Mouse (Mus musculus): ENCODE measurements around the gene Rab37.

Gene Rab37

GRCm38 (mm10) chr11:115131768-115132381, 40.6 kb downstream of the Rab37 start:
- DNase-seq (ENCODE audit: low spot score in 2 of 2) = no peak

- DNase-seq (ENCODE audit: low spot score in 2 of 2) = no peak
Measured at GRCm38 (mm10) chr11:115133800-115134199, 42.6 kb downstream of the Rab37 start, which contains the start of gene Cd300lf. Gene Cd300lf (minus strand): TSS chr11:115133992.

- no peak for DNase-seq (ENCODE audit: low spot score in 2 of 2)
Measured at GRCm38 (mm10) chr11:115138597-115139262, 47.5 kb downstream of the Rab37 start.

- DNase-seq (ENCODE audit: low spot score in 2 of 2) = no peak
Measured at GRCm38 (mm10) chr11:115141970-115142369, 50.7 kb downstream of the Rab37 start.

- no peak for DNase-seq (ENCODE audit: low spot score in 2 of 2)
Measured at GRCm38 (mm10) chr11:115147813-115148212, 56.6 kb downstream of the Rab37 start.

- DNase-seq (ENCODE audit: low spot score in 2 of 2) = no peak
Measured at GRCm38 (mm10) chr11:115150741-115151254, 59.6 kb downstream of the Rab37 start.

- no peak for DNase-seq (ENCODE audit: low spot score in 2 of 2)
Measured at GRCm38 (mm10) chr11:115151755-115152429, 60.7 kb downstream of the Rab37 start.

- DNase-seq (ENCODE audit: low spot score in 2 of 2) = no peak
Measured at GRCm38 (mm10) chr11:115153088-115153487, 61.9 kb downstream of the Rab37 start.

GRCm38 (mm10) chr11:115153699-115154292, 62.6 kb downstream of the Rab37 start:
- DNase-seq (ENCODE audit: low spot score in 2 of 2) = peak in 1 of 2 experiments; percentile 55

GRCm38 (mm10) chr11:115155053-115155634, 63.9 kb downstream of the Rab37 start:
- no peak for DNase-seq (ENCODE audit: low spot score in 2 of 2)

GRCm38 (mm10) chr11:115157933-115158719, 66.9 kb downstream of the Rab37 start:
- DNase-seq (ENCODE audit: low spot score in 2 of 2) = no peak

GRCm38 (mm10) chr11:115160016-115160797, 69.0 kb downstream of the Rab37 start:
- DNase-seq (ENCODE audit: low spot score in 2 of 2) = peak in 1 of 2 experiments; percentile 55

GRCm38 (mm10) chr11:115160883-115161577, 69.8 kb downstream of the Rab37 start:
- DNase-seq (ENCODE audit: low spot score in 2 of 2) = peak in 1 of 2 experiments; percentile 53

- DNase-seq (ENCODE audit: low spot score in 2 of 2) = no peak
Measured at GRCm38 (mm10) chr11:115161578-115162204, 70.5 kb downstream of the Rab37 start.

GRCm38 (mm10) chr11:115162205-115162601, 71.0 kb downstream of the Rab37 start:
- DNase-seq (ENCODE audit: low spot score in 2 of 2) = no peak

GRCm38 (mm10) chr11:115162832-115163480, 71.7 kb downstream of the Rab37 start, which contains the start of gene Slc9a3r1:
Gene Slc9a3r1 (plus strand): TSS chr11:115163341.
- peak; percentile 90 for DNase-seq (ENCODE audit: low spot score in 2 of 2)

GRCm38 (mm10) chr11:115163568-115164150, 72.4 kb downstream of the Rab37 start:
- no peak for DNase-seq (ENCODE audit: low spot score in 2 of 2)

GRCm38 (mm10) chr11:115164341-115164975, 73.2 kb downstream of the Rab37 start:
- DNase-seq (ENCODE audit: low spot score in 2 of 2) = no peak
